Mouse (Mus musculus) liver, postnatal 0 days (tissue): ENCODE measurements around the gene Mgp. TPM values are rescaled to one million over a fixed set of nuclear protein-coding genes. Genes with fewer than 3 reads are reported as not detected.

ENCODE experiments used
- ATAC-seq: fragments of 200-750 bp; cut with Nextera tagmentation; 2 replicates; pipeline ENCODE4 v1.8.0; 2017; ENCODE audit warnings: mild to moderate bottlenecking, moderate library complexity
- DNase-seq: peaks from one replicate; pipeline ENCODE4 v3.0.0-alpha.2; 2016
- H3K27ac ChIP-seq: fragments of 300-500 bp; sonication (generic); 2 replicates; pipeline ENCODE4 v1.5.1; 2014; ENCODE audit warnings: antibody characterized with exemption, moderate library complexity, mild to moderate bottlenecking, low read depth
- H3K27me3 ChIP-seq: fragments of 300-500 bp; sonication (generic); 2 replicates; pipeline ENCODE4 v1.6.1; 2014; ENCODE audit warnings: low read length, control low read depth, mixed read lengths; ENCODE audit not compliant: insufficient read depth
- H3K36me3 ChIP-seq: fragments of 300-500 bp; sonication (generic); replicated peaks from 2 replicates; pipeline ENCODE4 v1.6.1; 2014; ENCODE audit warnings: mild to moderate bottlenecking, control low read depth, low read length, moderate library complexity, mixed read lengths; ENCODE audit not compliant: insufficient read depth
- H3K4me1 ChIP-seq: fragments of 300-500 bp; sonication (generic); 2 replicates; pipeline ENCODE4 v1.6.1; 2014; ENCODE audit warnings: antibody characterized with exemption, mild to moderate bottlenecking, control low read depth; ENCODE audit not compliant: insufficient read depth
- H3K4me2 ChIP-seq: fragments of 300-500 bp; sonication (generic); 2 replicates; pipeline ENCODE4 v1.6.1; 2014; ENCODE audit warnings: low read depth, mild to moderate bottlenecking, low read length, moderate library complexity, mixed read lengths
- H3K4me3 ChIP-seq: fragments of 300-500 bp; sonication (generic); 2 replicates; pipeline ENCODE4 v1.5.1; 2014; ENCODE audit warnings: low read depth, low read length
- H3K9ac ChIP-seq: fragments of 300-500 bp; sonication (generic); replicated peaks from 2 replicates; pipeline ENCODE4 v1.6.1; 2014; ENCODE audit warnings: mild to moderate bottlenecking, moderate library complexity
- H3K9me3 ChIP-seq: fragments of 300-500 bp; sonication (generic); 2 replicates; pipeline ENCODE4 v1.6.1; 2016; ENCODE audit warnings: mild to moderate bottlenecking, control low read depth, low read length, mixed read lengths
- CTCF ChIP-seq: sonication (generic); IDR thresholded peaks from 2 replicates; pipeline ENCODE4 v1.5.1; 2016; ENCODE audit warnings: antibody characterized with exemption, low read depth
- EP300 ChIP-seq: IDR thresholded peaks from 2 replicates; pipeline ENCODE4 v1.6.1; 2016; ENCODE audit warnings: antibody characterized with exemption, low read depth, mild to moderate bottlenecking
- WGBS: fragments of 180-500 bp; shearing (Covaris S2); extraction: QIAGEN DNeasy Blood & Tissue Kit; methylation state at CpG from one replicate; pipeline ENCODE4 v1.1.7; 2014; ENCODE audit not compliant: insufficient replicate concordance; 5-methylcytosine and 5-hydroxymethylcytosine counted together
- polyA plus RNA-seq: library from polyadenylated mRNA; unstranded; fragments of >200 nt; fragmentation: Nextera tagmentation; extraction: Ambion mirVana; gene quantifications from 2 replicates; pipeline ENCODE4 v1.2.1, GENCODE M21; 2015

Gene Mgp
- polyA plus RNA-seq, 1 experiment from 2014 or later: 4.5 TPM

DNA sequence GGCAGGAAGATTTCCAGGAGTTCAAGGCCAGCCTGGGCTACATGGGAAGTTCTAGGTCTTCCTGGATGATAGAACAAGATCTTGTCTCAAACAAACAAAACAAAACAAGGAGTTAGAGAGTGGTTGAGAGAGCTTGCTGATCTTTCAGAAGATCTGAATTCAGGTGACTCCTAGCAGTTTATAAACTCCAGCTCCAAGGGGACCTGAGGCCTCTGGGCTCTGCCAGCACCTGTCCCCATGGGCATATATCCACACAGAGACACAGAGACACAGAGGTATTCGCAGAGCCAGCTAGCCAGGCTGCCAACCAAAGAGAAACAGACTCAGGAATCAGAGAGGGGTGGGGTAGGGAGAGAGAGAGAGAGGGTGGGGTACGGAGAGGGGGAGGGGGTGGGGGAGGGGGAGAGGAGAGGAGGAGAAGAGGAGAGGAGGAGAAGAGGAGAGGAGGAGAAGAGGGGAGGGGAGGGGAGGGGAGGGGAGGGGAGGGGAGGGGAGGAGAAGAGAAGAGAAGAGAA lies 37.2 kb upstream of the Mgp start:
- Histone ChIP-seq H3K27ac (no peak overlapping the region), H3K9me3 (no peaks in the 10 kb centered on the region), H3K9ac (no peak overlapping the region), H3K4me3 (no peak overlapping the region), H3K4me2 (no peak overlapping the region), H3K36me3 (no peaks in the 10 kb centered on the region), H3K27me3 (no peaks in the 10 kb centered on the region), H3K4me1 (peaks cover 5% of the 10 kb centered on the region; the same call in 1 of the 2 replicates)
- DNase-seq (no peak), ATAC-seq (no peak)
- TF ChIP-seq CTCF (no peak), EP300 (no peak)
- 78% methylated on average over 1 of the region's 2 CpGs for WGBS

GRCm38 (mm10) chr6:136910247-136910890 lies 34.7 kb upstream of the Mgp start:
- Histone ChIP-seq H3K4me3 (no peak overlapping the region), H3K9me3 (no peaks in the 10 kb centered on the region), H3K4me2 (no peak overlapping the region), H3K36me3 (no peaks in the 10 kb centered on the region), H3K9ac (no peak overlapping the region), H3K27ac (no peak overlapping the region), H3K4me1 (peaks cover 10% of the 10 kb centered on the region), H3K27me3 (no peaks in the 10 kb centered on the region)
- no peak for ATAC-seq
- DNase-seq: no peak
- WGBS: 74% methylated on average over 9 of the region's 9 CpGs
- TF ChIP-seq CTCF (no peak), EP300 (no peak)

DNA sequence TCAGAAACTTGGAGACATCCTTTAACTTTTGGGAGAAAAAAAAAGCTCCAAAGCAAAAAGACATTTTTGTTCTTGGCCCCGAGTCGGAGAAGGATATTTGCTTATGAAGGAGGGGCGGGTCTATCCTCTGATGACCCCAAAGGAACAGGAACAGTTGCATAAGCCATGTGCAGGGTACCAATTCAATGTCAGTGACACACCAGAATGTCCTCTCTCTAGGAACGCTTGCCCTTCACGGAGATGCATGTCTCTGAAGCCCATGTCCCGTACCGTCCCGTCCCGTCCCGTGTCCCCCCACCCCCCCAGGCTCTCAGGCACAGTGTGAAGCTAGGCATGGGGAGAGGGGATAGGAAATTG lies 31.3 kb upstream of the Mgp start:
- H3K9ac ChIP-seq: no peak overlapping the region
- H3K36me3 ChIP-seq: no peaks in the 10 kb centered on the region
- no peak overlapping the region for H3K4me2 ChIP-seq
- peaks cover 7% of the 10 kb centered on the region; the same call in 1 of the 2 replicates for H3K4me1 ChIP-seq
- no peak for DNase-seq
- TF ChIP-seq CTCF (no peak), EP300 (no peak)
- no peak overlapping the region for H3K27ac ChIP-seq
- no peak overlapping the region for H3K4me3 ChIP-seq
- peak; percentile 62; the same call in 1 of the 2 replicates for ATAC-seq
- H3K27me3 ChIP-seq: no peaks in the 10 kb centered on the region
- WGBS: 67% methylated on average over 10 of the region's 10 CpGs
- no peaks in the 10 kb centered on the region for H3K9me3 ChIP-seq

DNA sequence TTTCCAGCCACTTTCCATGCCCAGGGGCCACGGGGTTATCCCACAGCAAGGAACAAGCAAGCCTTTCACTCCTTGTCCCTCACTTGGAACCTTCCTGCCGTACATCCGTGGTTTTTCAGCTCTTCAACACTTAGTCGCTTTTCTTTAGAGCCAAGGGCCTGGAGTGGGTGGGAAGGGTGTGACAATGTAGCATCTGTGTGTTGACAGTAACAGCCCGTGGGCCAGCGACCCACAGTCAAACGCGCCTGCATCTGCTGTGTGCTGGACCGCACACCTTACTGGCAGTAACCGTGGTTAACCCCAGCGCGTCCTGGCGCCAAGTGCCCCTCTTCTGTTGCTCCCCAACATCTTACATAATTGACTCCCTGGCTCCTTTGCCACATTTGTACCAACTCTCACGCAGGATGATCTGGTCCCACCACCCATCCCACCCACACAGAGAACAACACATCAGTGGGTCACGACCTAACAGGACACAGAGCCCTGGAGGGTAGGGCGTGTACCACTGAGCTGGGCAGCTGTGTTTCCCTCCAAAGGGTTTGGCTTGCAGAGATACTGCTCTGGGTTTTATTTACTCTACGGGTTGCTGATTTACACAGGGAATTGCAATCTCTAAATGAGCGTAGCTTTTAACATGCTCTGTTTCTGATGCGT lies 30.8 kb upstream of the Mgp start:
- no peak for DNase-seq
- Histone ChIP-seq H3K4me1 (peaks cover 7% of the 10 kb centered on the region; the same call in 1 of the 2 replicates), H3K4me2 (no peak overlapping the region), H3K27ac (no peak overlapping the region; the same call in 1 of the 2 replicates), H3K4me3 (no peak overlapping the region), H3K9me3 (no peaks in the 10 kb centered on the region), H3K27me3 (no peaks in the 10 kb centered on the region), H3K36me3 (no peaks in the 10 kb centered on the region), H3K9ac (no peak overlapping the region)
- WGBS: 65% methylated on average over 19 of the region's 19 CpGs
- TF ChIP-seq CTCF (no peak), EP300 (no peak)
- 0 out of 2 replicates have a peak, but pooled peaks have one; percentile 54 for ATAC-seq

GRCm38 (mm10) chr6:136903885-136904470 lies 28.4 kb upstream of the Mgp start:
- Histone ChIP-seq H3K4me3 (no peak overlapping the region), H3K27me3 (no peaks in the 10 kb centered on the region), H3K4me2 (no peak overlapping the region), H3K27ac (no peak overlapping the region), H3K9me3 (no peaks in the 10 kb centered on the region), H3K4me1 (peaks cover 10% of the 10 kb centered on the region; the same call in 1 of the 2 replicates), H3K9ac (no peak overlapping the region), H3K36me3 (no peaks in the 10 kb centered on the region)
- WGBS: 40% methylated on average over 8 of the region's 8 CpGs
- no peak for TF ChIP-seq CTCF
- TF ChIP-seq EP300: no peak
- no peak for ATAC-seq
- DNase-seq: no peak

DNA sequence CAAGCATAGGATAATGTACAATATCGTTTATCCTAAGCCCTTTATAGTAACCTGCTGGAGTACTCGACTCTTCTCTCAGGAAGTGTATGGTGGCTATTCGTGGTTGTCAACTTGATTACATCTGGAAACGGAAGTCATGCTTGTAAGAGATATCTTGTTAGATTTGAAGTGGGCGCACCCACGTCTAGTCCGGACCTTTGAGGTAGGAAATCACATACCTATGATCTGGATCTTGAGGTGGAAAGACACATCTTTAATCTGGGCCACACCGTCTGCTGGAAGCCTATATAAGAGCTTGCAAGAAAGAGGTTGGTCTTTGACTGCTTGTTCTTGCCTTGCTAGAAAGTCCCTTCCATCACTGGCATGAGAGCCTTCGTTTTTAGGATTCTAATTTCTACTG lies 26.9 kb upstream of the Mgp start:
- DNase-seq: no peak
- Histone ChIP-seq H3K4me2 (no peak overlapping the region), H3K9me3 (no peaks in the 10 kb centered on the region), H3K27ac (no peak overlapping the region), H3K36me3 (no peaks in the 10 kb centered on the region), H3K4me1 (peaks cover 10% of the 10 kb centered on the region; the same call in 1 of the 2 replicates), H3K9ac (no peak overlapping the region), H3K27me3 (no peaks in the 10 kb centered on the region), H3K4me3 (no peak overlapping the region)
- TF ChIP-seq EP300 (no peak), CTCF (no peak)
- WGBS: 45% methylated on average over 9 of the region's 9 CpGs
- ATAC-seq: no peak
